Mouse (Mus musculus): ENCODE measurements at regions not wholly inside any gene's neighbourhood (a gene's known extent, or its start where the extent isn't known, plus 50 kb on each side); places are given as distances from the start of the nearest gene placed in this dataset.

DNA sequence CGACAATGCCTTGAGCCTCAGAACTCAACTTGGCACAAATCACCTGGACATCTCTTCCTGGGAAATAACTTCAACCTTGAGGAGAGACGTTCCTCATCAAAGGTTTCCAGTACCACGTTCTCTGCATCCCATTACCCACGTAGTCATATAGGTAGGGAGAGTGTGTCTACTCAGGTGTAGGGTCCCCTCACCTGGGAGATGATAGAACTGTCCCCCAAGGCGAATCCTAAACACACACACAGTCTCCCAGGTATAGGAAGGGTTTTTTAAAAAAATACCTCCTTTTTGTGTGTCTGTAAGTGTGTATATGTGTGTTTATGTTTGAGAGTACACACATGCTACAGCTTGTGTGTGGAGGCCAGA lies 55.0 kb upstream of the Zfp703 start:
- TF ChIP-seq EP300 (optimal IDR thresholded peaks at IDR 0.05) = no peak
- no peak for TF ChIP-seq CTCF (IDR thresholded peaks at IDR 0.05; ENCODE audit: low read depth)
- Histone ChIP-seq H3K9me3 (ENCODE audit: control insufficient read depth, low read length) (no peaks in the 10 kb centered on the region), H3K9ac (ENCODE audit: low read length) (no peak overlapping the region), H3K36me3 (ENCODE audit: control insufficient read depth, insufficient read depth, low read length) (no peaks in the 10 kb centered on the region), H3K27me3 (ENCODE audit: control insufficient read depth, insufficient read depth, low read length) (no peaks in the 10 kb centered on the region), H3K4me1 (replicated peaks; ENCODE audit: control insufficient read depth, insufficient read depth) (no peaks in the 10 kb centered on the region), H3K4me3 (ENCODE audit: low read depth, low read length) (no peak overlapping the region), H3K4me2 (replicated peaks; ENCODE audit: low read depth) (no peak overlapping the region), H3K27ac (replicated peaks) (no peak overlapping the region)
- 88% methylated on average over 5 of the region's 5 CpGs for WGBS
- no peak for ATAC-seq (ENCODE audit: low FRiP score, low TSS enrichment)
- DNase-seq (ENCODE audit: low spot score) = no peak

DNA sequence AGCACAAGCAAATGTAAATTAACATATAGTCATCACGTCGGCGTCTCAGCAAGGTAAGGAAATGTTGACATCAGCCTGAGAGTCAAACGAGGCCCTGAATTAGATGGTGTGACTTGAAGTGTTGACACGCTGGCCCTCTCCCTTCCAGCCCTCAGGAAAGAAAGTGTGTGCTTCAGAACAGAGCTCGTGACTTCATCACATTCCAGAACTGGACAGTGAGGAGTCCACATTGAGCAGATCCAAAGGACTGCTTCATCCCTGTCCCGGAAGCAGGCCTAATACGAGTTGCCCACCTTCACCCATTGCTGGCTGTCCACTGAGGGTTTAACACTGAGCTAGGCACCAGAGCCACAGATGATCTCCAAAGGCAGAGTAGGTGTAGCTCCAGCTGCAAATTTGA lies 54.0 kb upstream of the Zfp703 start:
- ATAC-seq (ENCODE audit: low FRiP score, low TSS enrichment) (no peak), DNase-seq (ENCODE audit: low spot score) (no peak)
- Histone ChIP-seq H3K27ac (replicated peaks) (no peak overlapping the region), H3K36me3 (ENCODE audit: control insufficient read depth, insufficient read depth, low read length) (no peaks in the 10 kb centered on the region), H3K4me1 (replicated peaks; ENCODE audit: control insufficient read depth, insufficient read depth) (no peaks in the 10 kb centered on the region), H3K27me3 (ENCODE audit: control insufficient read depth, insufficient read depth, low read length) (no peaks in the 10 kb centered on the region), H3K9ac (ENCODE audit: low read length) (no peak overlapping the region), H3K9me3 (ENCODE audit: control insufficient read depth, low read length) (no peaks in the 10 kb centered on the region), H3K4me2 (replicated peaks; ENCODE audit: low read depth) (no peak overlapping the region), H3K4me3 (ENCODE audit: low read depth, low read length) (no peak overlapping the region)
- TF ChIP-seq EP300 (optimal IDR thresholded peaks at IDR 0.05) (no peak), CTCF (IDR thresholded peaks at IDR 0.05; ENCODE audit: low read depth) (no peak)
- WGBS = 81% methylated on average over 8 of the region's 8 CpGs
